Mouse (Mus musculus) large intestine, adult 2 months (tissue): ENCODE results near the gene Hs3st1. TPM values are rescaled to one million over a fixed set of nuclear protein-coding genes. Genes with fewer than 3 reads are reported as not detected.
A peak's percentile ranks its signal among the peaks of the same experiment; 100 is the strongest.

ENCODE experiments used
- DNase-seq: peaks from one replicate; pipeline ENCODE4 v3.0.0-alpha.2; 2012; ENCODE audit warnings: low read depth, low spot score
- WGBS: fragments of 180-500 bp; shearing (Covaris S2); methylation state at CpG from one replicate; pipeline ENCODE4 v1.1.7; 2018; 5-methylcytosine and 5-hydroxymethylcytosine counted together
- polyA plus RNA-seq: library from polyadenylated mRNA; depleted of rRNA; stranded (reverse); fragments of >200 nt; gene quantifications from 2 replicates; pipeline ENCODE4 v1.2.3, GENCODE M21; 2012

Hs3st1 gene
- polyA plus RNA-seq, 1 experiment, result 27.2 TPM

DNA sequence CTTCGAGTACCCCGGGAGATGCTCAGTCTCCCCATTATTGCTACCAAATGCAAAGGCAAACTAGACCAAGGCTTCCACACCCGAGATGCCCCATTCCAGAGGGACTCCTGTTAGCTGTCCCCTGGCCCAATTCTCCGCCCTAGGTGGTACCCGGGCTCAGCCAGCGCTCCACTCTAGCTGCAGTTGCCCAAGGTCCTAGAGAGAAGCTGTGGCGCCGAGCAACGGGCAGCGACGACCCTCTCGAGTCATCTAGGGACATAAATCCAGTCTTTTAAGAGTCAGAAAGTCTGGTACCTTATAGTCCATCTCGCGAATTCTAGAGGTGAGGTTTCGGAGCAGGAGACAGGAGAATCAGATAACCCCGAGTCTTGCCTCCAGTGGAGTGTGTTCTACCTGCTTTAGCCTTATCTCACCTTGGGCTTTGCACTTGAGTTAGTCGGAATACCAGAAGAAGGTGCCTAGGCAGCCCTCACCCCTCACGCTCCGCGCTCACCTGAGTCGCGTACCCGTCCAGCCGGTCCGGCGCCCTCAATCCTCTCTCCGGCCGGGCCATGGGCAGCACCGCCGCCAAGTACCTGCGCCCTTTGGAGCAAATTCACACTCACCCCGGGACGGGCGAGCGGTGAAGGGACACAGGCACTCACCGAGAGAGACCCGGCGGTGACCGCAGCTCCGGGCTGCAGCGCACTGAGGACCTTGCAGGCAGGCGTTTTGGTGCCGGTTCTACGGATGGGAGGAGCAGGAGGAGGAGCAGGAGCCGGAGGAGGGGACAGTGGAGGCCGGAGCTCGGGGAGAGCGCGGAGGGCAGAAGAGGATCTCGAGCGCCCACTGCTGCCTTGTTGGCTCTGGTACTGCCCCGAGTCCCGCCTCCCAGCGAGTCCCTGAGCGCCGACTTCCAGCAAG lies 111.1 kb downstream of the Hs3st1 start:
- under 1% methylated on average over 54 of the region's 56 CpGs for WGBS
- DNase-seq, result peak; percentile 64

DNA sequence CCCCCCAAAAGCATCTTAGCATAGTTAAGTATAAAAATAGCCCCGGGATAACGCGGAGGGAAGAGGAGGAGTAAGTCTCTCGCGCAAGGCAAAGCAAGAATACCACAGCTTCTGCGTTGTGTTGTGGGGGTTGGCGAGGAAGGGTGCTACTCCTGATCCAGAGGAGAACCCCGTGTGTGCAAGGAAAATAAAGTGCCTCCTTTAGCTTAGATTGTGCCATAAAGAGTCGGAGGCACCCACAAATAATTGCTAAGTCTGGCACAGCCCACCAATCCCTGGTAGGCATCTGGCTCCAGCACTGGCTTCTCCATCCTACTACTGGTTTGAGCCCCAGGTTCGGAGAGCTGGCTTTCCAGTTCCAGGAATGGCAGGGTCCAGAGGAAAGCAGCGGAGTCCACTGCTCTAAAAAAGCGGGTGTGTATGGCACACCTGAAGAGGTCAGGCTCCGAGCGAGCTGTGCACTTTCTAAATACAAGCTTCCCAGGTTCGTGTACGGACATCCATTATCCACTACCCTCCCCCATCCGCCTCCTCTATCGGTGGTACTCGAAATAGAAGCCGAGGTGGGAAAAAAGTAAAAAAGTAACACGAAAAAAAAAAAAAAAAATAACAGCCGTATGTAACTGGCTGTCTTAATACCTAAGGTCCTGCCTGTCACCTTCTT lies 111.9 kb downstream of the Hs3st1 start:
- WGBS, result 2% methylated on average over 22 of the region's 22 CpGs
- DNase-seq, result no peak

DNA sequence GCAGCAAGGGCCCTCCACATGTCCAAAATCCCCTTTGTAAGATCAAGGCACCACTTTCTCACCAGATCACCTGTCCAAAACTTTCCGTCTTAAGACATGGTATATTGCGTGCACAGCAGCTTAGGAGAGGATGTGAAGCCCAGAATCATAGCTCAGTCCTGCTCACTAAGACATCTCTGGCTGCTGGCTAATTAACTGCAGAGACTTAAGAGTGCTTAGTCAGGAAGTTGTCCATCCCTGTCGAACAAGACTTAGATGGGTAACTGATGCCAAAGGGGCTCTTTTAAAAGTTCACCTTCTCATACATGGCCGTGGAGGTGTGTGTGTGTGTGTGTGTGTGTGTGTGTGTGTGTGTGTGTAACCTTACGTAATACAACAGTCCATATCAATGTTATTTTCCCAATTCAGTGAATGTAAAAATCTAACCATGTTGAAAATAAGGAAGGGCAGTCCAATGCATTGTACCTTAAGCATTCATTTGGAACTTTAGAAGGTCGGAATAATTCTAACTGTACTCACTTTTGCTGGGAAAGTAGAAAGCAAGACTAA lies 113.0 kb downstream of the Hs3st1 start:
- 65% methylated on average over 6 of the region's 6 CpGs for WGBS
- DNase-seq, result no peak

DNA sequence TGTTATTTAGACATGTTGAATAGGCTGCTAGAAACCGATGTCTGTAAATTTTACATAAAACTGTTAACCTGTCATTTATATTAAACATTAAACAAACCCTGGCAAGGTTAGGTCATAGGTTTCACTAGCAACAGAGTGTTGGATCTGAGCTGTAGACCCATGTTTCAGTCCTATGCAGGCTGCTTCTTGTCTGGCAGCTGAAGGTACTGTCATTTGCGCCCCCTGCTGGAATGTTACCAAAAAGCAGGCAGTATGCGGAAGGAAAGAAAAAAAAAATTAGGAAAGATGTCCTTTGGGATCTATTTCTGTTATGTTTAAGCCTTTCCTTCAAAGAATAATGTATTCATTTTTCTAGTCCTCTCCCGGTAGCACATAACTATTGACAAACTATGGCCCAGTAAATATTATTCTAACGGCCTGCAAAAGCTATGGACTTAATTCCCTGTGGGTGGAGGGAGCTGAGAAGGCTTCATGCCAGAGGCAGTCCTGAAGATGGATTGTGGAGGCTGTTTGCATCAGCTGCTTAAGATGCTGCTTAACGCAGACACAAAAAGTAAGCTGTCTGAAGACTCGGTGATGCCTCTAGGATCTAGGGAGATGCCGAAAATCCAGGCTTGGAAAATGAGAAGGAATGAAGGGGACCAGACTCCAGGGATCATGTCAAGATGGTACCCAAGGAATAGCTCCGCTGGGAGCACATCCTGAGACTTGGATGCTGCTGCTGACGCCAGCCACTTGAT lies 115.7 kb downstream of the Hs3st1 start:
- WGBS, result 38% methylated on average over 10 of the region's 10 CpGs
- DNase-seq, result no peak

DNA sequence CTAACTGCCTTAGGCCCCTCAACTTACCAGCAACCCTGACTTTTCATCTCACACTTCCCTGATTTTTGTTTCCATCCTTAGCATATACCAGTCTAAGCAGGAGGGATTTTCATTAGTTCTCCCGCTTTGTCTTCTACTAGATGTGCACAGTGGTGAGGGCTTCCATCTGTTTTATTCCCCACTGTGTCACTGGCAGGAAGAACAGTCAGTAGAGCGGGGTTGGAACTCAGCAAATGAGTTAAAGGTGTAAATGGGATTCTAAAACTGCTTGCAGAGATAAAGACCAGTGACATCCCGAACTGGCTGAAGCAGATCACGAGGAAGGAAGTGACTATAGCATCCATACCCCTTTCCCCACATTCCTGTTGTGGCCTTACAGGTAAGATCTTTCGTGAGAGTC lies 116.3 kb downstream of the Hs3st1 start:
- DNase-seq, result no peak
- WGBS, result 71% methylated on average over 5 of the region's 5 CpGs

DNA sequence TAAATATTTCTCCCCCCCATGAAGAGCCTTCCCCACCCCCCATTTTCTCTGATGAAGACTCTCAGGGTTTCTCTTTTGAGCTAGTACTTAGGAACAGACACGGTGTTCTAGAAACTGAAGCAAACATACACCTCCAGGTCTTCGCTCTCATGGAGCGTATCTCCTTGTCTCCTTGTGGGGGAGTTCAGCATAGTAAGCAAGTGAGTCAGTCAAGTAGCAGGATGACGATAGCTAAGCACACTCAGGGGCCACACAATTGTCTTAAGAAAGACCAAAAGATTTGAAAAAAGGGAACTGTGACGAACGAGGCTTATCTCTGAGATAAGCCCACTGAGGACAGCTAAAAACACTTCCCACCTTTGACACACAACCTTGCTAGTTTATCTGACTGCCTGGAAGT lies 117.4 kb downstream of the Hs3st1 start:
- DNase-seq, result no peak
- 85% methylated on average over 6 of the region's 6 CpGs for WGBS

DNA sequence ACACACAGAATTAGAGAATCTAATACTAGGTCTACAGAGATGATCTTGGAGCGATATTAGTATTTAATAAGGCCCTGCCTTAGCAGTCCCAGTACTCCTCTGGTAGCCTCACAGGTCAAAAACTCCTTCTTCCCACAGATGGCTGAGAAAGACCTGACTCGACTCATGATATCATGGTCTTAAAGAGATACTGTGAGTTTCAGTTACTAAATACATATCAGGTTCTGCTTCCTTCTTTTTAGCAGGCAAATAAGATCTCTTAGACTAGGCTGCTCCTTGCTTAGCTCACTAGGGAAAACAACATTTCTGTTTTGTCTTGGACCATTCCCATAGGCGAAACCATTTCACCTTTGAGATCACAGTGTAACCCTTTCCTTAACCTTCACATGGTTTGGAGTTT lies 119.2 kb downstream of the Hs3st1 start:
- no peak for DNase-seq
- WGBS, result 84% methylated on average over 3 of the region's 3 CpGs

DNA sequence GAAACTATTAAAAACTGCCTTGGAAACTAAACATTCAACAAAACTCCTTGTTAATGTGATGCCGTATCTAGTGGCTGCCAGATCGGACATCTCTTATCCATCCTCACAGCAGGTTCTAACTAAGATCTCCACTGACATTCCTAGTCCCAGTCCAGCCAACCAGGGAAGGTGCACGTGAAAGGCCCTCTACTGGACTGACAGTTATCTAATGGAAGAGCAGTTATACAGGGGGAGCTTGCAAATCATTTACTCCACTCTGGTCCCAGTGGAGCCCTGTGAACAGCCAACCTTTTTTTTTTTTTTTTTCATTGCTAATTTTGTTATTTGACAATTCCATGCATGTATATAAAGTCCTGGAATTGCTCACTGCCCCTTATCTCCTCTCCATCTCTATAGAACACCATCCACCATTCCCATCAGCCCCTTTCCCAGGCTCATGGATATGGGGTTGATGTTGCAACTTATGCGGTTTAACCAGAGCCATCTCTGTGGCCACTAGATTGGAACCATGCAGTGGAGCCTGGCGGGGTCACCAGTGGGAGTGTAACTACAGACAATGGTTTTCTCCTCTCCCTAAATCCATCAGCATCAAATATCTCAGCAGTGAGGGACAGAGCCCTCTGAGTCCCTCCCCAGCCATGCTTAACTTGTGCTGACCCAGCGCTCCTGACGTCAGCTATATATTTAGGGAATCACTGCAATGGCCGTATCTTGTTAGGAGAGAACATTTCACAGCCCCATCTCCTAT lies 120.8 kb downstream of the Hs3st1 start:
- DNase-seq, result no peak
- WGBS, result 86% methylated on average over 8 of the region's 8 CpGs

DNA sequence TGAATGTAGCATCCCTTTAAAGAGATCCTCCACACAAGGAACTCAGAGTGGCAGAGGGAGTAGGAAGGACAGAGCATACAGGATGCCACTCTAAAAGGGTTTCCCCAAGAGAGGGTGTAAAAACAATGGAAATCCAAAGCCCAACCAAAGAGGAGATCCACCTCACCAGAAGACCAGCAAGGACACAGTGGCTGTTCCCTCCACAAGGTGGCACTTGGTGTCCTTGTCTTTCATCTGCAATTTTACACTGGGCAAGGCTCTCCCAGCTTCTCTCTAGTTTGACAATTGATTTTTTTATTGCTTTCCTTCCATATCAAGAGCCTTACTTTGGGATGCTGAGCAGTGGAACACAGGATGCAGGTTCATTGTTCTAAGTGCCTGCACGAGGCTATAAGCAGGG lies 122.1 kb downstream of the Hs3st1 start:
- DNase-seq, result no peak
- WGBS, result 56% methylated on average over 1 of the region's 1 CpGs

DNA sequence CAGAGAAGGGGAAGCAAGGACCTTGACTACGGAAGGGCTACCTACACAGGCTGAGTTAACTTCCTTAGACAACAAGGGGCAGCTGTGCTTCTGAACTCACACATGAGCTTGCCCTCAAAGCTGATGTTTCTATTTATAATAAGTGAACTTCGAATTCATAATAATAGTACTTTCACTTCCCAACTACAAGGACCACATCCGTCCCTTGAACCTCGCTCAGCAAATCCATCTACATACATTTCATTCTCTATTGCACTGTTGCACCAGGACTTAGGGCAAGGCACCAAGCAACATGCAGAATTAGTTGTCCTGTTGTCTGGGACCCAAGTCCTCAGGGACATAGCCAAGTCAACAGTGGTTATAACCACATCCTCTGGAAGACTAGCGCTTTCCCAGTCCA lies 124.4 kb downstream of the Hs3st1 start:
- no peak for DNase-seq
- WGBS, result 82% methylated on average over 5 of the region's 5 CpGs

DNA sequence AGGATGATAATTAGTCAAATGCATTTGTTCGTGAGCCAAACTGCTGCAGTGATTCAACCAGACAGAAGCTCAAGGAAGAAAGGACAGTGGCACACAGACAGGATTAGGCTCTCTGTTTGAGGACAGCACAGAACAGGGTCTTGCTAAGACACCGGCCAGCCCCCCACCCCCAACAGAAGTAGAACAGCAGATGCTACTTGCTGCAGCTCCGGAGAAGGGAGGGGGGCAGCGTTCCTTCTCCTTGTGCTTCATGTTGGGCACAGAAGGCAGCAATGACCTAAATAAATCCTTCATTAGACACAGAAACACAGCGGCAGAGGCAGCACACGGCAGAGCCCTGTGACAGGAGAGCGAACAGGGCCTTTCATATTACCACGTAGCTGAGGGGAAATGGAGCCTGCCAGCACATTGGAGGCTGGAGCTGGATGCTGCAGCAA lies 130.2 kb downstream of the Hs3st1 start:
- WGBS, result 87% methylated on average over 8 of the region's 8 CpGs
- no peak for DNase-seq

DNA sequence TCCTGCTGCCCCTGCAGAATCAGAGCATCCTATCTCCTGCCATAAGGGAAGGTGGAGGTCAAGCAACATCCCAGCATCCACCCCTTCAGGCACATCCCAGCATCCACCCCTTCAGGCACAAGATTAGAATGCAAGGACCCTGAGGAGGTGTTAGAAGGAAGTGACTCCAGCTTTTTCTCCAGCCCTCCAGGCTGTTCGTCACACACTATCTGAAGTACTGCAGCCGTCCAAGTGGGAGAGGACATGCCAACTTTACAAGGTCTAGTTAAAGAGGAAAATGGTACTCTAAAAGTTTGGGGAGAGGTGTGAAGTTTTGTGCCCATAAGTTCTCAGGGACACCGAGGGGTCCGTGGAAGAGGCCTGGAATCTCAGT lies 131.1 kb downstream of the Hs3st1 start:
- no peak for DNase-seq
- 85% methylated on average over 4 of the region's 4 CpGs for WGBS

DNA sequence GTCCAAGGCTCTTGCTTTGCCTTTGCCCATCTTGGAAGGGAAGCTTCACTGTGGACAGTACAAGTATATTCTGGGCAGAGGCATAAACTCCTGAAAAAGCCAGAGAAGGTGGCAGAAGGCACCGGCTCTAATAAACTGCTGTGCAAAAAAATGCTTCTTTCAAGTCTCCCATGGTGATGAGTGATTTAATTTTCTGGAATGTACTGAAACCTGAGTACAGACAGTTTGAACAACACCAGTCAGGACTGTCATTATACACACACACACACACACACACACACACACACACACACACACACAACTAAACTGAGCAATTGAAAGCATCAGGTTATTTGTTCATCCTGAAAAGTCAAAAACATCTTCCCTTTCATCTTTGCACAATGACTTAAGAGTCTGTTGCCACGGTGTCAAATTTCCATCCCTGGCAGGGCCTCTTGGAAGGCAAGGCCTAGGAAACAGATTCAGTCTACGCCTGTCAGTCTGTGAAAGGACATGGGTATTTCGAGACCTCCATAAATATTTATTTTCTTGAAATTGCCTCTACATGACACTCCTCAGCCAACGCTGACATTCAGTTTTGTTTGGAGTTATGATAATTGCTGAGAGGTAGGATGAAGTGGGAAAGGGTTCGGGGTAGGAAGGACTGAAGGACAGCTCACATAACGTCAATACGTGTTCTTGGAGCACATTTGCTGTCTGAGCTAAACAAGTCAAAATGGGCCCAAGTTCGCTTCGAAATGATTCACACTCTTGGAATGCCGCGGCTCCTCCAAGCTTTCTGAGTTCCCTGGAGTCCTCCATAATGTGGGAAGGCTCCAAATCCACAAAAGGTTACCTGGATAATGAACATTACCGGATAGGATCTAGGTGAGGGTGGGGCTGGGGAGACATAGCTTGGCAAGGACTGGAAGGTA lies 131.7 kb downstream of the Hs3st1 start:
- 80% methylated on average over 13 of the region's 13 CpGs for WGBS
- DNase-seq, result no peak

DNA sequence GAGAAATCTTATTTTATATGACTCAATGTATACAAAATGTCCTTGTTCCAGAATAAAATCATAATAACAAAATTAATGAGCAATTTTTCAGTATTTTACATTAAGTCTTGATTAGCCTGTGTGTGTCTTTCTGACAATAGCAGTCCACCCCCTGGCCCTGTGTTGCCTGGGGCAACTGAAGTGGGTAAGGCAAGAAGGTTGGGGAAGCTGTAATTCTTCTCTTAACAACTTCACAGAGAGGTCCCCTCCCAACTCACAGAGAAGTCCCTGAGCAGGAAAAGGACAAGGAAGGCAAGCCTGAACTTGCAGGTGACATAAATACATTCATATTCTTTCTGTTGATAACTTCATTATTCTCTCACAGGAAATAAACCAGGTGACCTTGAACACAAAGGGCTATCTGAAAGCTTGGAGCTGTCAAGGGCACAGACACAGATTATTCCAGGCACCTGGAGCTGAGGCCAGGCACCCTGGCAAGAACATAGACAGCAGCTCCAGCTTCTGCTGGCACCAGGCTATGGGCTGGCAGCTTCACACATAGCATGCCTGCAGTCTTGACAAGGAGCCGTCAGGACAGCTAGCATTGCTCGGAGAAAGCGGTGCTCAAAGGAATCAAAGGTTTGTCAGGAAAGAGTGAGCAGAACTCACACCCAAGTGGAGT lies 134.9 kb downstream of the Hs3st1 start:
- WGBS, result 51% methylated on average over 3 of the region's 3 CpGs
- DNase-seq, result no peak

DNA sequence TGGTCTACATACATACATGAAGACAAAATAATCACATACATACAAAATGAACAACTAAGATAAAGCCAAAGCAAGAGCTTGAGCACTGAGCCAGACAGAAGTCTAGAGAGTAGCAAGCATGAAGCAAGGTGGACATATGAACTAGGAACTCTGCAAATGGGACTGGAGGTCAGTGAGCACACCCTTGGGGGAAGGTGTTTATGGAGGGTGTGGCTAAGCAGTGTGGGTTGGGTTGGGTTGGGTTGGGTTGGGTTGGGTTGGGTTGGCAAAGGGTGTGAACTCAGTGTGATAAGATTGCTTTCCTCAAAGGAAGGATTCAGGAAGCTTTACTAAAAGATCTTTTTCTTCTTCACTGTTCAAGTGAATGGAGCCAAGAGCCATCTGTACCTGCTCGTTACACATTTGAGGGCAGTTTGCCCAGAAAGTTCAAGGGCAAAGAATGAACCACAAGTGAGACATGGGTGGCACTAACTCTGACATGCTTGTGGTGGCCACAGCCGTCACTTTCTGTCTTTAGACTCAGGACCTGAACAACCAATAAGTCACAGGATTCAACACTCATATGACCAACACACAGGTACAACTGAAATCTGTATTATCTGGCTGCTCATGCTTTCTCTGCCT lies 137.8 kb downstream of the Hs3st1 start:
- WGBS, result 26% methylated on average over 2 of the region's 2 CpGs
- peak; percentile 72 for DNase-seq

DNA sequence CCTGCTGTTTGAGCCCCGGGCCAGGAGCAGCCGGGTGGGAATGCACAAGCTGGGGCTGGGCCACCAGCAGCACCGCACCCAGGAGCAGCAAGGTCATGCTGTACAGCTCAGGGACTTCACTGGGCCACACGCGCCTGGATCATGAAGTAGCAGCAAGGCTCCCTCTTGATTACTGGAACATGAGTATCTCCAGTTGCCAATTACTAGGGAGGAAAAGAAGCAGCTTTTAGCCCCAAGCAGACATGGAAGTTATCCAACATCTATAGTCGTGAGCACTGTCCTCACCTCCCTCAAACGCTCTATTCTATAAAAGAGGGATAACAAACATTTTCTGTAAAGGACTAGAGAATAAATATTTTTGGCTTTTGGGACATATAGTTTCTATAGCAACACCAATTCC lies 140.1 kb downstream of the Hs3st1 start:
- WGBS, result 81% methylated on average over 7 of the region's 7 CpGs
- no peak for DNase-seq

DNA sequence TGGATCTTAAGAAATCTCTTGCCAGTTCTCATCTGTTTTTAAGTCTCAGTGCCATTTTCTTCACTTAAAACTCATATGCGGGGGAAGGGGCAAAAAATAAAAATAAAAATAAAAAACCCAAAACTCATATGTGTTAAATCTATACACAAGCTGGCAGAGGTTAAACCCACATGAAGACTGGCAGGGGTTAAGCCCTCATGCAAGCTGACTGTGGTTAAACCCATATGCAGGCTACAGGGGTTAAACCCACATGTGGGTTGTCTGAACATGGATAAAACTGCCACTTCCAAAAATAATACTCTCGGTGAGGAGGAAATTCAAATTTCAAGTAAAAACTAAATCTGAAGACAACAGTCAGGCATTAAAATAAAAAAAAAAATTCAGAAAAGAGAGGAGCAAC lies 141.7 kb downstream of the Hs3st1 start:
- no peak for DNase-seq
- 86% methylated on average over 2 of the region's 2 CpGs for WGBS

DNA sequence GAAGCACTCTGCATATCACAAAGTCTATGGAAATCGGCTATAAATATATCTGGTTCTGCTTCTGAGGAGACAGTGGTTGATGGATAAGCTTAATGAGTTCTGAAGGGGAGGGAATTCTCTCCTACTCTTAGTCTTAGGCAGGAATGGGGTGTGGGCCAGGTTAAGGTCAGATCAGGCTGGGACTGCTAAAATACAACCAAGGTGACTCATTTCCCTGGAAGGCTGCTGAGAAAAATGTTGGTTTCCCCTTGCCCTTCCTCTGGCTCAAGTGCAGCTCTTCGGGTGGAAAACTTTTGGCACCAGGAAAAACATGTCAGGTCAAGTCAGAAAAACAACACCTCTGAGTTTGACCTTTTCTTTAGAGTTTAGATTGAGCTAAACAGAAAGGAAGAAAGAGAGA lies 143.0 kb downstream of the Hs3st1 start:
- 44% methylated on average over 2 of the region's 2 CpGs for WGBS
- no peak for DNase-seq
